18 mouse cellular contexts compared by ENCODE assay signal in genomic region chr13:112854402-112854801, GRCm38 (mm10). TPM values are rescaled to one million over a fixed set of nuclear protein-coding genes. Genes with fewer than 3 reads are reported as not detected.
DNase-seq lines count a peak whose midpoint lies in the region; ATAC-seq and TF ChIP-seq lines count a peak whose summit lies in the region.
"Had no signal": no experiment of that assay in that cellular context is flagged by ENCODE, and none has a peak within 500 bp of the region (broad histone marks: within the 10 kb centered on the region; RNA-seq: fewer than 3 reads in every experiment).

No protein-coding gene starts in this region.

- TF ChIP-seq CTCF in lung, embryonic 14.5 days (IDR thresholded peaks at IDR 0.05; ENCODE audit: low read depth): peak; percentile 16; the same call in 1 of the 2 replicates
- no peak for TF ChIP-seq CTCF in brain, embryonic 14.5 days (IDR thresholded peaks at IDR 0.05; ENCODE audit: borderline replicate concordance, extremely low read depth, insufficient read depth, insufficient read length)
- peak; percentile 39 for TF ChIP-seq CTCF in forebrain, postnatal 0 days (IDR thresholded peaks at IDR 0.05; ENCODE audit: low read depth)

- H3K4me1 ChIP-seq in hindbrain, embryonic 11.5 days (replicated peaks; ENCODE audit: control insufficient read depth, insufficient read depth, low read length): no peaks in the 10 kb centered on the region
- H3K4me1 ChIP-seq in hindbrain, embryonic 14.5 days (replicated peaks; ENCODE audit: control insufficient read depth, insufficient read depth, low read length): peaks cover 4% of the 10 kb centered on the region; the same call in 1 of the 2 replicates
- no peaks in the 10 kb centered on the region for H3K4me1 ChIP-seq in lung, embryonic 14.5 days (ENCODE audit: insufficient read depth)
- H3K4me1 ChIP-seq in forebrain, postnatal 0 days (ENCODE audit: insufficient read depth): no peaks in the 10 kb centered on the region
- H3K4me1 ChIP-seq: heart, embryonic 13.5 days; liver, embryonic 13.5 days had no signal

- no peaks in the 10 kb centered on the region for H3K27me3 ChIP-seq in hindbrain, embryonic 11.5 days (ENCODE audit: control insufficient read depth, insufficient read depth, low read length)
- no peaks in the 10 kb centered on the region for H3K27me3 ChIP-seq in hindbrain, embryonic 14.5 days (ENCODE audit: control insufficient read depth, insufficient read depth, low read length)
- H3K27me3 ChIP-seq in lung, embryonic 14.5 days (ENCODE audit: insufficient read depth, low read length): no peaks in the 10 kb centered on the region
- H3K27me3 ChIP-seq in forebrain, postnatal 0 days (ENCODE audit: insufficient read depth, low read length): no peaks in the 10 kb centered on the region
- H3K27me3 ChIP-seq: heart, embryonic 13.5 days; liver, embryonic 13.5 days had no signal

- TF ChIP-seq POLR2A in brain, embryonic 14.5 days (IDR thresholded peaks at IDR 0.05; ENCODE audit: borderline replicate concordance, extremely low read depth, insufficient read depth, insufficient read length, poor library complexity, severe bottlenecking): no peak

- H3K9ac ChIP-seq in hindbrain, embryonic 11.5 days (ENCODE audit: low read depth, low read length): no peak overlapping the region
- H3K9ac ChIP-seq in hindbrain, embryonic 14.5 days: no peak overlapping the region
- H3K9ac ChIP-seq in lung, embryonic 14.5 days: no peak overlapping the region
- no peak overlapping the region for H3K9ac ChIP-seq in forebrain, postnatal 0 days
- H3K9ac ChIP-seq: heart, embryonic 13.5 days; liver, embryonic 13.5 days had no signal

- H3K9me3 ChIP-seq in hindbrain, embryonic 11.5 days (ENCODE audit: control insufficient read depth, low read length): no peaks in the 10 kb centered on the region
- no peaks in the 10 kb centered on the region for H3K9me3 ChIP-seq in hindbrain, embryonic 14.5 days (ENCODE audit: control insufficient read depth, low read length)
- H3K9me3 ChIP-seq in lung, embryonic 14.5 days (ENCODE audit: low read depth, low read length): no peaks in the 10 kb centered on the region
- no peaks in the 10 kb centered on the region for H3K9me3 ChIP-seq in forebrain, postnatal 0 days (ENCODE audit: low read length)
- H3K9me3 ChIP-seq: heart, embryonic 13.5 days; limb, embryonic 10.5 days; liver, embryonic 13.5 days had no signal

- H3K36me3 ChIP-seq in hindbrain, embryonic 11.5 days (ENCODE audit: control insufficient read depth, insufficient read depth, low read length): no peaks in the 10 kb centered on the region
- H3K36me3 ChIP-seq in hindbrain, embryonic 14.5 days (replicated peaks; ENCODE audit: control insufficient read depth, insufficient read depth): peaks cover 10% of the 10 kb centered on the region
- peaks cover 14% of the 10 kb centered on the region; the same call in 1 of the 2 replicates for H3K36me3 ChIP-seq in lung, embryonic 14.5 days (ENCODE audit: insufficient read depth)
- 0 out of 2 replicates have a peak, but pooled peaks cover 4% of the 10 kb centered on the region for H3K36me3 ChIP-seq in forebrain, postnatal 0 days (ENCODE audit: insufficient read depth)

- no peak overlapping the region for H3K4me3 ChIP-seq in hindbrain, embryonic 11.5 days (ENCODE audit: low read depth, low read length)
- H3K4me3 ChIP-seq in hindbrain, embryonic 14.5 days (replicated peaks; ENCODE audit: low read length): no peak overlapping the region
- H3K4me3 ChIP-seq in lung, embryonic 14.5 days (ENCODE audit: low read depth, low read length): no peak overlapping the region
- no peak overlapping the region for H3K4me3 ChIP-seq in forebrain, postnatal 0 days (ENCODE audit: low read depth, low read length)
- H3K4me3 ChIP-seq: heart, embryonic 13.5 days; limb, embryonic 10.5 days; liver, embryonic 13.5 days had no signal

- peak; percentile 25; the same call in 1 of the 2 replicates for ATAC-seq in hindbrain, embryonic 11.5 days (ENCODE audit: low FRiP score)
- ATAC-seq in hindbrain, embryonic 14.5 days (ENCODE audit: low FRiP score): no peak
- ATAC-seq in lung, embryonic 14.5 days (ENCODE audit: insufficient read depth): no peak
- ATAC-seq in forebrain, postnatal 0 days: 0 out of 2 replicates have a peak, but pooled peaks have one; percentile 43
- ATAC-seq: activated CD4-positive, CD25-positive, alpha-beta regulatory T cell, adult 4 months; CD4-positive, CD25-positive, alpha-beta regulatory T cell, adult 4 months had no signal

- H3K4me2 ChIP-seq in hindbrain, embryonic 11.5 days (replicated peaks; ENCODE audit: low read depth, low read length): no peak overlapping the region
- no peak overlapping the region for H3K4me2 ChIP-seq in hindbrain, embryonic 14.5 days (replicated peaks)
- no peak overlapping the region for H3K4me2 ChIP-seq in lung, embryonic 14.5 days
- H3K4me2 ChIP-seq in forebrain, postnatal 0 days (ENCODE audit: low read depth): no peak overlapping the region
- H3K4me2 ChIP-seq: heart, embryonic 13.5 days; liver, embryonic 13.5 days had no signal

- no peak for DNase-seq in hindbrain, embryonic 11.5 days (ENCODE audit: low spot score)
- DNase-seq in hindbrain, embryonic 14.5 days (ENCODE audit: low spot score): no peak
- DNase-seq in lung, embryonic 14.5 days: peak; percentile 23
- DNase-seq in lung, adult 18-20 months: no peak
- DNase-seq in brain, embryonic 14.5 days (ENCODE audit: low read depth): peak; percentile 28
- DNase-seq in forebrain, postnatal 0 days: no peak
- no peak for DNase-seq in adrenal gland, postnatal 25 days
- DNase-seq: cerebellum, adult 18-20 months; gastrocnemius, postnatal 14 days; kidney, postnatal 25 days; layer of hippocampus, postnatal 36 days; liver, embryonic 13.5 days; right cerebral cortex, postnatal 25 days had no signal

- no peak overlapping the region for H3K27ac ChIP-seq in hindbrain, embryonic 11.5 days (ENCODE audit: low read depth, low read length)
- H3K27ac ChIP-seq in hindbrain, embryonic 14.5 days: no peak overlapping the region
- no peak overlapping the region for H3K27ac ChIP-seq in lung, embryonic 14.5 days (ENCODE audit: low read depth)
- H3K27ac ChIP-seq in forebrain, postnatal 0 days (ENCODE audit: low read depth, low read length): no peak overlapping the region
- H3K27ac ChIP-seq: heart, embryonic 13.5 days; limb, embryonic 10.5 days; liver, embryonic 13.5 days; macrophage had no signal

- 66% methylated on average over 6 of the region's 6 CpGs for WGBS in hindbrain, embryonic 11.5 days
- WGBS in hindbrain, embryonic 14.5 days: 59% methylated on average over 6 of the region's 6 CpGs
- WGBS in lung, embryonic 14.5 days: 61% methylated on average over 6 of the region's 6 CpGs
- WGBS in forebrain, postnatal 0 days: 46% methylated on average over 6 of the region's 6 CpGs

RNA-seq across cellular contexts. Expression of gene Plpp1, which starts 53.8 kb away (rescaled TPM):
- polyA plus RNA-seq in hindbrain, embryonic 11.5 days (2014; fragmentation: Nextera tagmentation; extraction: Ambion mirVana): 22.1 and 24.0 TPM in 2 replicates
- 63.8 and 65.1 TPM in 2 replicates for polyA plus RNA-seq in hindbrain, embryonic 14.5 days (2014; fragmentation: Nextera tagmentation; extraction: Ambion mirVana)
- polyA plus RNA-seq in lung, embryonic 14.5 days (2014; fragmentation: Nextera tagmentation; extraction: Ambion mirVana): 52.7 and 58.5 TPM in 2 replicates
- polyA plus RNA-seq in brain, embryonic 14.5 days (2012; rRNA removed): 30.6 and 31.5 TPM in 2 replicates
- 44.4 and 48.0 TPM in 2 replicates for total RNA-seq in forebrain, postnatal 0 days (2014; rRNA removed)
- polyA plus RNA-seq in forebrain, postnatal 0 days (2015; fragmentation: Nextera tagmentation; extraction: Ambion mirVana): 60.8 and 68.0 TPM in 2 replicates
- total RNA-seq in adrenal gland, postnatal 25 days (2021): 225 and 226 TPM in 2 replicates

Comparison
In these comparisons a context has a peak if more than half of its experiments do, and no peak if none do; other contexts are left out.
1. ATAC-seq: peak in hindbrain, embryonic 11.5 days (single experiment) and forebrain, postnatal 0 days (single experiment); none in hindbrain, embryonic 14.5 days (single experiment) and lung, embryonic 14.5 days (single experiment).
2. DNase-seq: peak in lung, embryonic 14.5 days (single experiment) and brain, embryonic 14.5 days (single experiment); none in hindbrain, embryonic 11.5 days (single experiment), hindbrain, embryonic 14.5 days (single experiment), lung, adult 18-20 months (0 of 2), forebrain, postnatal 0 days (single experiment) and adrenal gland, postnatal 25 days (single experiment).